Mouse (Mus musculus) right cerebral cortex, postnatal 14 days (tissue): ENCODE measurements around the gene Chst8.

Experiments
- DNase-seq: peaks from one replicate; pipeline ENCODE4 v3.0.0; 2022

Gene Chst8

GRCm38 (mm10) chr7:34659386-34660085 lies 153.0 kb downstream of the Chst8 start:
- no peak for DNase-seq

GRCm38 (mm10) chr7:34656632-34657031 lies 155.9 kb downstream of the Chst8 start, which contains the start of gene Kctd15:
Kctd15 (minus strand) TSS chr7:34656732.
- no peak for DNase-seq

DNA sequence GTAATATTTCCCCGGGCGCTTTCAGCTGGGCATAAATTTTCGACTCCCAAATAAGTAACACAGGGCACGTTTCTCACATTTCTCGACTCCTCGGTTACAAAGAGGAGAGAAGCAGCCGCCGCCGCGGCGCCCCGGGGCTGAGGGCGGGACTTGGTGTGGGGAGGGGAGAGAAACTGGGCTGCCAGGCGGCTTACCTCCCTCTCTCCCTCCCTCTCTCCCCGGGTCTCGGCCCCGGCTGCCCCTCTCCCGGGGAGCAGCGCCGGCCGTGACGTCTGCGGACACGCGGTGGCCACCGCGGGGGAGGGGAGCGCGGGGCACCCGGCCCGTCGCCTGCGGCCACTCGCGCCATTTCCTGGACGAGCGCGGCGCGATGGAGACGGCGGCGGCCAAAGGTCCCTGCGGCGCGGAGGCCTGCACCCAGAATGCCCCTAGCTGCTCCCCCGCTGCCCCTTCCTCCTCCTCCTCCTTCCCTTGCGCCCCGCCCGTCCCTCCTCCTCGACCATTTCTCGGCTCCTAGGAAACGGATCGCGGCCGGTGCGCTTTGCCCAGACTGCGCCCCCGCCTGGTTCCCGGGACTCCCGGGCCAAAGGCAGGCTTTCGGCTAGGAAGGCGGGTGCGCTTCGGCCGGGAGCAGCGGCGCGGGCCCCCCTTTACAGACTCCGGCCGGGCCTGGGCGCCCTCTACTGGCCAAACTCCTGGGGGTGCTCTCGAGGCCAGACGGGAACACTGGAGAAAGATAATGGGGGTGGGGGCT lies 157.2 kb downstream of the Chst8 start:
- DNase-seq = peak; percentile 90

DNA sequence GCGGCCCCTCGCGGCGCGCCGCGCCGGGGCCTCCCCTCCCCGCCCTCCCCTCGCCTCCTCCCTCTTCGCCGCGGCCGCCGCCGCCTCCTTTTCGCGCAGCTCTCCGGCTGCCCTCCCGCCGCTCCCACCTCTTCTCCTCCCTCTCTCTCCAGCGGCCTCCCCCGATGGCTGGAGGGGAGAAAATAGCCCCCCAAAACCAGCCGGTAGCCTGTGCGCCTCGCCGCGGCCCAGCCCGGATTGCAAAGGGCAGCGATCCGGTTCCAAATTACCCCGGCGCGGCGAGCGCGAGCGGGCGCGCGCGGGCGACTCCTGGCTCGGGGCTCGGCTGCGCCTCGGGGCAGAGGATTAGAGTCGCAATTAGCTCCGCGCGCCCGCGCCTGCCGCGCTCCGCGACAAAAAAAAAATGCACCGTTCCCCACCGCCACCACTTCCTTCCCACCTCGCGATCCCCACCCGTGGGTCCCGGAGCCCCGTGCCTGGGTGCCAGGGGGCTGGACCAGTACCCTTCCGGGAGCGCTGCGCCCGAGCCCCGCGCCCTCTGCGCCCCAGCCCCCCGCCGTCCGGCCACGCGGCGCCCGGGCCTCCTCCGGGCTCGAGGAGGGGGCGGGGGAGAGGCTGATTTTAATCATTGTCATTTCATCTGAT lies 157.9 kb downstream of the Chst8 start:
- peak; percentile 56 for DNase-seq

- DNase-seq = no peak
These were observed 158.6 kb downstream of the Chst8 start for GRCm38 (mm10) chr7:34653731-34654440.

GRCm38 (mm10) chr7:34652751-34653502 lies 159.6 kb downstream of the Chst8 start:
- DNase-seq = no peak

DNA sequence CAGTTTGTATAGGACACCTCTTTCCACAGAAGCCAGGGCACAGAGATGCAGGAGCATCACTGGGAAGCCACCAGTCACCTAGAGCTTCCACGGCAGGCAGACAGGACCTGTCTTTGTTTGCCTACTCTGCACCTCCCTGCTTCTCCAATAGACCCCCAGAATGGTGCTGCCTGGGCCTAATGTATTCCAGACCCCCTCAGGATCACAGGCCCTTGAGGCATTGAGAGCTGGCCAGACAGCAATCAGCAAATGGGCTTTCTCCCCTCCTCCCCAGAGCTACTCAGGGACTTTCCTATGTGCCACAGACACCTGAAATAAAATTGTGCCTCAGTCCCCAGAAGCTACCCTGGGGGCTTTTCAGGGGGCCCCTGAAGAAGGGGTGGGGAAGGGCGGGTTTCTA lies 161.1 kb downstream of the Chst8 start:
- DNase-seq = no peak

GRCm38 (mm10) chr7:34647052-34647451 lies 165.5 kb downstream of the Chst8 start:
- no peak for DNase-seq

DNA sequence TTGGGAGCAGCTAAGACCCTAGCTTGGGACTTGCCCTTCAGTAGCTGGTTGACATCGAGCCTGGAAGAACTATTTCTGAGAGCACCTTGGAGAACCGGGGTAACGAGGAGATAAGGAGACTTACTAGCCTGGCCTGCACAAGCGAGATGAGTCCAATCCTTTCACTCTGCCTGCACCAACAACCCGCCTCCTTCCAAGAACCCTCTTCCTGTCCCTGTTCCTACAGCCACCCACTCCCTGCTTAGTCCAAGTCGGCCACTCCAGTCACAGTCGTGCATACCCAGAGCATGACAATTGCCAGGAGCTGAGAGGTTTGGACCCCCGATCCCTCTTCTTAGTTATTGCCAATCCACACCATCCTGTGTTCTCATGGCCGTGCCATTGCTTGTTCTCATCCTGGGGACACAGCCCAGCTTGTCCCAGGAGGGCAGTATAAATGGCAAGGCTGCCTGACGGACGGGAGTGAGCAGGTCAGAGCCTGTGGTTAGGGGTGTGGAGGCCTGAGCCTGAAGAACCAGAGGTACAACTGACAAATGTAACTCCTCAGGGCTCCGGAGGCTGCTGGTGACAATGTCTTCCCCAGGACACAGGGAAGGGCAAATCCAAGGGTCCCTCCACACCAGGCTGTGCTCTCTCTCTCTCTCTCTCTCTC lies 166.2 kb downstream of the Chst8 start:
- no peak for DNase-seq

DNA sequence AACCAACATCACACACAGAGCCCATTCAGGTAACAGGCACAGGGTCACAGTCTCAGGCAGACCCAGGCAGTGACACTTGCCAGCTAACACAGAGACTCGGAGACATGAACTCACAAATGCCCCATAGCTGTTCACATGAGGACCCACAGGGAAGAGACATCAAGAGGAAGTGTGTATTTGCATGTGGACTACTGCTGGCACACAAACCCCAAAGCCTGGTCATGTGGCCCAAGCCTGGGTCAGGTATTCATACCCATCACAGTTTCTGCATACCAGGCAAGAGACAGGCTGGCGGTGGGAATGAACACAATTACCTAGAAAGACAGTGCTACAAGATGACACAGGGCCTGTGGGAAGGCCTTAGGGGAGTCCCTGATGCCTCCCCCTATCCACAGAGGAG lies 166.9 kb downstream of the Chst8 start:
- DNase-seq = no peak

DNA sequence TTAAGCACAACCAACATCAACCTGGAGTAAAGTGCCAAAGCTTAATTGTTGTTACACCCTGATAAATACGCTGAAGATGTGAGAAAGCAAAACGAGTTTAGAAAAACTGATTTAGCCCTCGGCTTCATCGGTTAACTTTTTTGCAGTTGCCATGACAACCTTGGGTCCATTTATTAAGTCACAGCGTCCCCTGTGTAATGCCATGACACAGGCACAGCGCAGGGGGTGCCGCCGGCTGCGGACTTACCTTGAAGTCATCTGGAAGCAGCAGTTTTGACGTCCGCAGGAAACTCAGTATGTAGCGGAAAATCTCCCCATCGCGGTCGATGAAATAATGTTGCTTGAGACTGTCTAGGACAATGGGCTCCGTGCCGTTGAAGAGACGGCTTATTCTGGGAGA lies 167.9 kb downstream of the Chst8 start:
- no peak for DNase-seq

DNA sequence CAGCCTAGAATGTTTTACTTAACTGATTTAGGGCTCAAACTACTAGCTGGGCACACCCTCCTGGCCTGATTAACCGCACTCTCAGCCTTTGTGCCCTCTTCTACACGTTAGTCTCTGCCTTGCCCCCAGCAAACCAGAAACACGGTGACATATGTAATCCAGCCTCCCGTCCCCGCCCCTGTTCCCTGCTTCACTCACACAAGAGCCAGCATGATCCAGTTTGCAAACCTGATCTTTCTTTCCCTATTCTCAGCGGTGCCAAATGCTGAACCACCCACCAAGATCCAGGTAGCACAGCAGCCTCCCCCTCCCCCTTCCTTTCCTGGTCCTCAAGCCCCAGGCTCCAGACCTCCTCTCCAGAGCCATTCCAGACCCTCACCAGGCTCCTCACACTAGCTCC lies 169.2 kb downstream of the Chst8 start:
- DNase-seq = no peak

- DNase-seq = no peak
These were observed 170.5 kb downstream of the Chst8 start for GRCm38 (mm10) chr7:34641968-34642367.

DNA sequence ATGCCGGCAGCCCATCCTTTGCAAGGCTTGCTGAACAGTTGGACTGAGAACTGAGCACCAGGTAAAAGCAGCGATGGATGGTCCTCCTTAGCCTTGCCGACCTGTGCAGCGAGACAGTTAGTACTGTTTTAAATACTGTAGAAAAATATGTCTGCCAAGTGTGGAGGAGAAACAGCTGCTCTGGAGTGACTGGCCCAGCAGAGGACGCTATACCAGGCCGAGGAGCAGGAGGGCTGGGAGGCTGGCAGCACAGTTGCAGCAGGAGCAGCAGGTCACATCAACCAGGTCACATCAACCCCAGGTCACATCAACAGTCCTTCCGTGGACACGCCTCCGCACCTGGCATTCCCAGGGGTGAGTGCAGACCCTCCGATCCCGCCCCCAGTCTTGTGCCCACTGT lies 172.7 kb downstream of the Chst8 start:
- no peak for DNase-seq

DNA sequence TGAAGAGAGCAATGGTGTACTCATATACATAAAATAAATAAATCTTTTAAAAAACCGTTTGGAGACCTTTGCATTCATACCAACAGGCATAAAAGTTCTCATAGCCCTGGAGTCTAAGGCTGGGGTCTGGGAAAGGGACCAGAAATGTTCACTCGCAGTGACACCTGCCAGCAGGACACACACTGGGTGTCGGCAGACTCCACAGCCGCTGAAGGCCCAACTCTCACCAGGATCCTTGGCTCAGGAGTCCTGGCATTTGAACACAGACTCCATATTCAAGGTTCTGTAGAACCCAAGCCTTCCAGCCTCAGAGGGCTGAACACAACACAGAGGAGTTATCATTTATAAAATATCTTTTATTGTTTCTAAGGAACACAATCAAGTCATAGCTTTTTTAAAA lies 175.8 kb downstream of the Chst8 start:
- DNase-seq = no peak

DNA sequence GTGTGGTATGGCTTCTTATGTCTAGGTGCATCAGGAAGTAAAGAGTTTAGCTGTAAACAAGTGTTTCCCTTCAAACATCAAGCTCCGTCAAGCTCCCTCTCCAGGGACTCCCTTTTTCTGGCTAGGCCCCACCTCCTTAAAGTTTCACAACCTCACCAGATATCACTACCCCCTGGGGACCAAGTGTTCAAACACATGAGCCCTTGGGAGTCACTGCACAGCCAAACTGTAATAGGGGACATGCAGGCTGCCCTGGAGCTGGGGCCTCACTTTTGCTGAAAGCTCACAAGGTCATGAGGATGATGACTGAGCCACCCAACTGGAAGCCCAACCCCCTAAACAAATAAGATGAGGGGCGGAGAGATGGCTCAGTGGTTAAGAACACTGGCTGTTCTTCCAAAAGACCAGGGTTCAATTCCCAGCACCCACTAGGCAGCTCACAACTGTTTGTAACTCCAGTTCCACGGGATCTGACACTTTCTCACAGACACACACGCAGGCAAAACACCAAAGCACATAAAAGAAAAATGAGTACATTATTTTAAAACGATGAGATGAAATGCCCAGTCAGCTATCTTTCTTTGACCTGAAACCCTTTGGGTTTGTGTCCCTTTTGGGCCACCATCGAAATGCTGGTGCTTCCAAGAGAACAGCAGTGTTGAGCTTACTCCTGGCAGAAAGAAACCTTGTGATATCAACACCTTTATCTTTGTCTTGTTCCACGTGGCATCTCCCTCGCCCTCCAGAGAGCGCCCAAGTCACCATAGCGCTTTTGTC lies 179.4 kb downstream of the Chst8 start:
- DNase-seq = no peak

GRCm38 (mm10) chr7:34630211-34631085 lies 182.1 kb downstream of the Chst8 start:
- DNase-seq = no peak

DNA sequence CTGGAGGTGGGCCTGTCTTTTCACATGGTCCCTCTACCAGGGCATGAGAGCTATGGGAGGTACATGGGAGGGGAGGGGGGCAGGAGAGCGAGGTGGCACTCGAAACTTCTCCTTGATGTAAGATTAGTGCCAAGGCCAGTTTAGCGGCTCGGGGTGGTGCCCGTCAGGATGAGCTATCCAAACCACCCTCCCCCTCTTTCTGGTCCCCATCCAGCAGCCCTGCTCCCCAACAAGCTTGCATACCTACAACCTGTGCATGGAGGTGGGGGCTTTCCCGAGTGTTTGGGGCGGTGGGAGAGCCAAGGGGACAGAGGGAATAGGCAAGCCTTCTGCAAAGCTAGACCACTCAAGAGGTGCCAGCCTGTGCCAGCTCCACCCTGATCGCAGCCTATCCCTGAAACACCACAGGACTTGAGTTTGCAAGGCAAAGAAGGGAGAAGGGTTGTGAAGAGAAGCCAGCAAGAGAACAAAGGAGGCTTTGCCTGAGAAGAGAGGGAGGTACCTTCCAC lies 182.8 kb downstream of the Chst8 start:
- DNase-seq = no peak
